Mouse (Mus musculus): Measurements from ENCODE around the gene Gm9780. TPM values are rescaled to one million over a fixed set of nuclear protein-coding genes. Genes with fewer than 3 reads are reported as not detected.
"Not testable (repeated sequence)": the region's sequence is repeated elsewhere in the genome, so short reads cannot be mapped to it uniquely, and the experiment has no call there.

Gene Gm9780
- total RNA-seq, 2 experiments from 2014 or later, result 17.5 to 18.8 TPM

GRCm38 (mm10) chr14:25978371-25979241 lies 63.9 kb downstream of the Gm9780 start, which contains the start of gene Duxbl1:
TSS of gene Duxbl1 (plus strand) at chr14:25978577.
- not testable (repeated sequence) for DNase-seq (ENCODE audit: low spot score in 2 of 2)

Other genes with a start within 250 kb of the Gm9780 start
- gene Anxa11, start 200.6 kb downstream of the Gm9780 start, total RNA-seq (2021), result 10 to 100 TPM; 16.6 to 17.0 TPM
- gene Plac9a, start 139.6 kb downstream of the Gm9780 start, total RNA-seq (2021), result 1 to 10 TPM in 1 of 2 experiments, not detected in 1; 2.6 TPM
- gene Tmem254a, start 115.0 kb downstream of the Gm9780 start, total RNA-seq (2021), result 10 to 100 TPM; 13.7 to 21.2 TPM
- gene Cphx1, start 104.4 kb downstream of the Gm9780 start, total RNA-seq (2021), result not detected
- gene Duxbl1, start 64.1 kb downstream of the Gm9780 start, total RNA-seq (2021), result 1 to 10 TPM in 1 of 2 experiments, not detected in 1; 1.3 TPM
- gene Tmem254c, start 24.6 kb upstream of the Gm9780 start, total RNA-seq (2021), result 10 to 100 TPM; 35.1 to 52.3 TPM
- gene Cphx2, start 38.8 kb upstream of the Gm9780 start, total RNA-seq (2021), result not detected
- not detected for gene Cphx3, start 39.6 kb upstream of the Gm9780 start, total RNA-seq (2021)
- gene Duxbl2, start 75.6 kb upstream of the Gm9780 start, total RNA-seq (2021), result 1 to 10 TPM in 1 of 2 experiments, under 1 TPM in 1; 0.22 to 1.1 TPM
- 10 to 100 TPM; 32.8 to 47.4 TPM for gene Plac9b, start 139.8 kb upstream of the Gm9780 start, total RNA-seq (2021)
- gene Tmem254b, start 164.3 kb upstream of the Gm9780 start, total RNA-seq (2021), result 10 to 100 TPM; 38.9 to 45.9 TPM
- gene Duxbl3, start 215.3 kb upstream of the Gm9780 start, total RNA-seq (2021), result 1 to 10 TPM; 2.6 to 2.9 TPM